Comparison of ENCODE assay signal across 26 mouse cellular contexts in genomic region chr3:83552516-83553139, GRCm38 (mm10).
DNase-seq lines count a peak whose midpoint lies in the region; ATAC-seq and TF ChIP-seq lines count a peak whose summit lies in the region.
"Had no signal": no experiment of that assay in that cellular context is flagged by ENCODE, and none has a peak within 500 bp of the region (broad histone marks: within the 10 kb centered on the region; RNA-seq: fewer than 3 reads in every experiment).

No protein-coding gene starts in this region.

- WGBS in intestine, embryonic 14.5 days = 54% methylated on average over 9 of the region's 9 CpGs
- WGBS in intestine, postnatal 0 days = 79% methylated on average over 9 of the region's 9 CpGs
- 74% methylated on average over 9 of the region's 9 CpGs for WGBS in embryonic facial prominence, embryonic 12.5 days
- WGBS in intestine, embryonic 15.5 days = 59% methylated on average over 9 of the region's 9 CpGs
- 61% methylated on average over 9 of the region's 9 CpGs for WGBS in stomach, embryonic 16.5 days

- peak; percentile 53 for DNase-seq in intestine, embryonic 14.5 days (ENCODE audit: low spot score)
- no peak for DNase-seq in urinary bladder, postnatal 14 days (ENCODE audit: low spot score)
- no peak for DNase-seq in layer of hippocampus, adult 9-11 months
- DNase-seq: adrenal gland, postnatal 14 days; cerebellum, adult 11-12 months; cerebellum, adult 9-11 months; embryo, embryonic 11 days; gastrocnemius, postnatal 25 days; heart, adult 18-20 months; kidney, adult 2 months; kidney, postnatal 36 days; lung, postnatal 36 days; thymus, adult 2 months; thymus, postnatal 36 days had no signal

- H3K9ac ChIP-seq in intestine, embryonic 14.5 days (ENCODE audit: low read length) = no peak overlapping the region
- no peak overlapping the region for H3K9ac ChIP-seq in intestine, postnatal 0 days (ENCODE audit: low read depth, low read length)
- H3K9ac ChIP-seq in embryonic facial prominence, embryonic 12.5 days = no peak overlapping the region
- no peak overlapping the region for H3K9ac ChIP-seq in intestine, embryonic 15.5 days
- no peak overlapping the region for H3K9ac ChIP-seq in stomach, embryonic 16.5 days (ENCODE audit: low read length)
- H3K9ac ChIP-seq: hindbrain, embryonic 12.5 days; midbrain, embryonic 12.5 days; neural tube, embryonic 12.5 days had no signal

- TF ChIP-seq CTCF in intestine, postnatal 0 days (IDR thresholded peaks at IDR 0.05; ENCODE audit: low read depth) = no peak

- H3K27ac ChIP-seq in intestine, embryonic 14.5 days (ENCODE audit: low read depth) = peak overlapping the region; percentile 83
- H3K27ac ChIP-seq in intestine, postnatal 0 days (ENCODE audit: low read depth, low read length) = no peak overlapping the region
- H3K27ac ChIP-seq in embryonic facial prominence, embryonic 12.5 days = 0 out of 2 replicates have a peak overlapping the region, but pooled peaks have one; percentile 7
- H3K27ac ChIP-seq in intestine, embryonic 15.5 days = peak overlapping the region; percentile 38; the same call in 1 of the 2 replicates
- peak overlapping the region; percentile 44 for H3K27ac ChIP-seq in stomach, embryonic 16.5 days (ENCODE audit: low read length)
- H3K27ac ChIP-seq: hindbrain, embryonic 12.5 days; hindbrain, postnatal 0 days; layer of hippocampus, adult 2 months; midbrain, embryonic 12.5 days; neural tube, embryonic 12.5 days had no signal

- ATAC-seq in intestine, embryonic 14.5 days (replicated peaks; ENCODE audit: low FRiP score, low TSS enrichment, low read depth) = peak; percentile 79; the same call in 1 of the 2 replicates
- no peak for ATAC-seq in intestine, postnatal 0 days
- no peak for ATAC-seq in embryonic facial prominence, embryonic 12.5 days (ENCODE audit: insufficient number of reproducible peaks, insufficient read depth, low FRiP score, low TSS enrichment)
- 0 out of 2 replicates have a peak, but pooled peaks have one; percentile 55 for ATAC-seq in intestine, embryonic 15.5 days
- ATAC-seq in stomach, embryonic 16.5 days (ENCODE audit: insufficient read depth, low FRiP score) = no peak; the same call in 1 of the 2 replicates
- ATAC-seq: CD4-positive, CD25-positive, alpha-beta regulatory T cell, adult 4 months; forebrain, embryonic 14.5 days; hindbrain, postnatal 0 days had no signal

- no peak overlapping the region for H3K4me2 ChIP-seq in intestine, embryonic 14.5 days (ENCODE audit: low read length)
- H3K4me2 ChIP-seq in intestine, postnatal 0 days (replicated peaks; ENCODE audit: low read depth) = no peak overlapping the region
- H3K4me2 ChIP-seq in embryonic facial prominence, embryonic 12.5 days (replicated peaks) = no peak overlapping the region
- no peak overlapping the region for H3K4me2 ChIP-seq in intestine, embryonic 15.5 days (replicated peaks)
- no peak overlapping the region for H3K4me2 ChIP-seq in stomach, embryonic 16.5 days (ENCODE audit: low read depth, low read length)
- H3K4me2 ChIP-seq: hindbrain, embryonic 12.5 days; midbrain, embryonic 12.5 days; neural tube, embryonic 12.5 days had no signal

- no peaks in the 10 kb centered on the region for H3K9me3 ChIP-seq in intestine, embryonic 14.5 days (ENCODE audit: control insufficient read depth, low read length)
- no peaks in the 10 kb centered on the region for H3K9me3 ChIP-seq in intestine, postnatal 0 days (ENCODE audit: control insufficient read depth)
- H3K9me3 ChIP-seq in embryonic facial prominence, embryonic 12.5 days = no peaks in the 10 kb centered on the region
- no peaks in the 10 kb centered on the region for H3K9me3 ChIP-seq in intestine, embryonic 15.5 days
- H3K9me3 ChIP-seq in stomach, embryonic 16.5 days (replicated peaks; ENCODE audit: control insufficient read depth, low read length) = no peaks in the 10 kb centered on the region
- H3K9me3 ChIP-seq: hindbrain, embryonic 12.5 days; midbrain, embryonic 12.5 days; neural tube, embryonic 12.5 days had no signal

- no peaks in the 10 kb centered on the region; the same call in 1 of the 2 replicates for H3K4me1 ChIP-seq in intestine, embryonic 14.5 days (replicated peaks; ENCODE audit: control insufficient read depth, insufficient read depth, low read length)
- H3K4me1 ChIP-seq in intestine, postnatal 0 days (replicated peaks; ENCODE audit: control insufficient read depth, insufficient read depth, low read length) = no peaks in the 10 kb centered on the region
- peaks cover 8% of the 10 kb centered on the region; the same call in 1 of the 2 replicates for H3K4me1 ChIP-seq in embryonic facial prominence, embryonic 12.5 days
- H3K4me1 ChIP-seq in intestine, embryonic 15.5 days (replicated peaks) = no peaks in the 10 kb centered on the region
- no peaks in the 10 kb centered on the region for H3K4me1 ChIP-seq in stomach, embryonic 16.5 days (ENCODE audit: control insufficient read depth, insufficient read depth, low read length)
- H3K4me1 ChIP-seq: hindbrain, embryonic 12.5 days; neural tube, embryonic 12.5 days had no signal

- H3K4me3 ChIP-seq in intestine, embryonic 14.5 days (ENCODE audit: low read depth, low read length) = no peak overlapping the region
- H3K4me3 ChIP-seq in intestine, postnatal 0 days (ENCODE audit: low read depth, low read length) = no peak overlapping the region
- H3K4me3 ChIP-seq in embryonic facial prominence, embryonic 12.5 days = no peak overlapping the region
- no peak overlapping the region for H3K4me3 ChIP-seq in intestine, embryonic 15.5 days (replicated peaks)
- no peak overlapping the region for H3K4me3 ChIP-seq in stomach, embryonic 16.5 days (replicated peaks; ENCODE audit: low read length)
- H3K4me3 ChIP-seq: hindbrain, embryonic 12.5 days; layer of hippocampus, adult 2 months; midbrain, embryonic 12.5 days; myocyte; neural tube, embryonic 12.5 days had no signal

- H3K27me3 ChIP-seq in intestine, embryonic 14.5 days (replicated peaks; ENCODE audit: control insufficient read depth, insufficient read depth, low read length) = no peaks in the 10 kb centered on the region
- H3K27me3 ChIP-seq in intestine, postnatal 0 days (replicated peaks; ENCODE audit: control insufficient read depth, insufficient read depth, low read length) = no peaks in the 10 kb centered on the region
- no peaks in the 10 kb centered on the region for H3K27me3 ChIP-seq in embryonic facial prominence, embryonic 12.5 days
- H3K27me3 ChIP-seq in intestine, embryonic 15.5 days (replicated peaks) = no peaks in the 10 kb centered on the region
- H3K27me3 ChIP-seq in stomach, embryonic 16.5 days (ENCODE audit: control insufficient read depth, insufficient read depth, low read length) = no peaks in the 10 kb centered on the region
- H3K27me3 ChIP-seq: hindbrain, embryonic 12.5 days; midbrain, embryonic 12.5 days; neural tube, embryonic 12.5 days had no signal

- no peaks in the 10 kb centered on the region for H3K36me3 ChIP-seq in intestine, embryonic 14.5 days (ENCODE audit: control insufficient read depth, insufficient read depth, low read length)
- no peaks in the 10 kb centered on the region for H3K36me3 ChIP-seq in intestine, postnatal 0 days (ENCODE audit: control insufficient read depth, insufficient read depth)
- no peaks in the 10 kb centered on the region for H3K36me3 ChIP-seq in embryonic facial prominence, embryonic 12.5 days
- no peaks in the 10 kb centered on the region for H3K36me3 ChIP-seq in intestine, embryonic 15.5 days
- no peaks in the 10 kb centered on the region for H3K36me3 ChIP-seq in stomach, embryonic 16.5 days (ENCODE audit: control insufficient read depth, insufficient read depth, low read length)
- H3K36me3 ChIP-seq: hindbrain, embryonic 12.5 days; midbrain, embryonic 12.5 days; neural tube, embryonic 12.5 days had no signal

Comparison
In these comparisons a context has a peak if more than half of its experiments do, and no peak if none do; other contexts are left out.
1. ATAC-seq: peak in intestine, embryonic 14.5 days (single experiment) and intestine, embryonic 15.5 days (single experiment); none in intestine, postnatal 0 days (single experiment), embryonic facial prominence, embryonic 12.5 days (single experiment) and stomach, embryonic 16.5 days (single experiment).